29 mouse cellular contexts compared by ENCODE assay signal in genomic region chr11:105451553-105452135, GRCm38 (mm10). TPM values are rescaled to one million over a fixed set of nuclear protein-coding genes. Genes with fewer than 3 reads are reported as not detected.
A peak's percentile ranks its signal among the peaks of the same experiment; 100 is the strongest.
DNase-seq lines count a peak whose midpoint lies in the region; ATAC-seq lines count a peak whose summit lies in the region.
"Had no signal": no experiment of that assay in that cellular context is flagged by ENCODE, and none has a peak within 500 bp of the region (broad histone marks: within the 10 kb centered on the region; RNA-seq: fewer than 3 reads in every experiment).

No protein-coding gene starts in this region.

- peaks cover 7% of the 10 kb centered on the region for H3K4me1 ChIP-seq in neural tube, embryonic 15.5 days
- peaks cover 9% of the 10 kb centered on the region; the same call in 1 of the 2 replicates for H3K4me1 ChIP-seq in intestine, embryonic 15.5 days (replicated peaks)
- peaks cover 9% of the 10 kb centered on the region; the same call in 1 of the 2 replicates for H3K4me1 ChIP-seq in neural tube, embryonic 11.5 days (ENCODE audit: control insufficient read depth, insufficient read depth, low read length)
- peaks cover 27% of the 10 kb centered on the region for H3K4me1 ChIP-seq in kidney, embryonic 15.5 days

- no peaks in the 10 kb centered on the region for H3K9me3 ChIP-seq in neural tube, embryonic 15.5 days (replicated peaks)
- no peaks in the 10 kb centered on the region for H3K9me3 ChIP-seq in intestine, embryonic 15.5 days
- H3K9me3 ChIP-seq in neural tube, embryonic 11.5 days (ENCODE audit: control insufficient read depth, low read length), result no peaks in the 10 kb centered on the region
- no peaks in the 10 kb centered on the region for H3K9me3 ChIP-seq in kidney, embryonic 15.5 days (replicated peaks)
- H3K9me3 ChIP-seq: midbrain, embryonic 13.5 days; stomach, embryonic 15.5 days had no signal

- no peaks in the 10 kb centered on the region for H3K36me3 ChIP-seq in neural tube, embryonic 15.5 days
- H3K36me3 ChIP-seq in intestine, embryonic 15.5 days, result no peaks in the 10 kb centered on the region
- no peaks in the 10 kb centered on the region for H3K36me3 ChIP-seq in neural tube, embryonic 11.5 days (ENCODE audit: control insufficient read depth, insufficient read depth, low read length)
- no peaks in the 10 kb centered on the region for H3K36me3 ChIP-seq in kidney, embryonic 15.5 days
- H3K36me3 ChIP-seq: midbrain, embryonic 13.5 days; stomach, embryonic 15.5 days had no signal

- H3K27ac ChIP-seq in neural tube, embryonic 15.5 days (replicated peaks), result no peak overlapping the region
- no peak overlapping the region for H3K27ac ChIP-seq in intestine, embryonic 15.5 days
- H3K27ac ChIP-seq in neural tube, embryonic 11.5 days (ENCODE audit: low read depth, low read length), result 0 out of 2 replicates have a peak overlapping the region, but pooled peaks have one; percentile 29
- H3K27ac ChIP-seq in kidney, embryonic 15.5 days, result no peak overlapping the region
- H3K27ac ChIP-seq: liver, embryonic 14.5 days; midbrain, embryonic 13.5 days; stomach, embryonic 15.5 days had no signal

- no peaks in the 10 kb centered on the region; the same call in 1 of the 2 replicates for H3K27me3 ChIP-seq in neural tube, embryonic 15.5 days (replicated peaks)
- H3K27me3 ChIP-seq in intestine, embryonic 15.5 days (replicated peaks), result no peaks in the 10 kb centered on the region
- H3K27me3 ChIP-seq in neural tube, embryonic 11.5 days (ENCODE audit: control insufficient read depth, insufficient read depth, low read length), result no peaks in the 10 kb centered on the region
- 0 out of 2 replicates have a peak, but pooled peaks cover 6% of the 10 kb centered on the region for H3K27me3 ChIP-seq in kidney, embryonic 15.5 days
- H3K27me3 ChIP-seq: midbrain, embryonic 13.5 days had no signal

- 23% methylated on average over 7 of the region's 7 CpGs for WGBS in neural tube, embryonic 15.5 days
- WGBS in intestine, embryonic 15.5 days, result 45% methylated on average over 7 of the region's 7 CpGs
- 22% methylated on average over 7 of the region's 7 CpGs for WGBS in neural tube, embryonic 11.5 days
- 48% methylated on average over 7 of the region's 7 CpGs for WGBS in kidney, embryonic 15.5 days

- DNase-seq in heart, adult 11 months, result peak; percentile 76
- DNase-seq in heart, postnatal 4 days, result no peak
- peak; percentile 35 for DNase-seq in neural tube, embryonic 10.5 days (ENCODE audit: extremely low spot score, low spot score)
- peak; percentile 34 for DNase-seq in neural tube, embryonic 11.5 days (ENCODE audit: low spot score)
- no peak for DNase-seq in adrenal gland, adult 8-10 months
- DNase-seq: adrenal gland, postnatal 36 days; cerebellum, adult 18-20 months; cerebellum, postnatal 10 days; gastrocnemius, postnatal 10 days; heart, postnatal 36 days; kidney, adult 9 months; kidney, postnatal 14 days; layer of hippocampus, adult 9-11 months; liver; lung, embryonic 14.5 days; right cerebral cortex, postnatal 25 days had no signal

- no peak overlapping the region for H3K9ac ChIP-seq in neural tube, embryonic 15.5 days (replicated peaks)
- no peak overlapping the region for H3K9ac ChIP-seq in intestine, embryonic 15.5 days
- H3K9ac ChIP-seq in neural tube, embryonic 11.5 days (ENCODE audit: low read length), result no peak overlapping the region
- no peak overlapping the region for H3K9ac ChIP-seq in kidney, embryonic 15.5 days
- H3K9ac ChIP-seq: liver, embryonic 14.5 days; lung, embryonic 14.5 days; midbrain, embryonic 13.5 days; stomach, embryonic 15.5 days had no signal

- no peak overlapping the region for H3K4me3 ChIP-seq in neural tube, embryonic 15.5 days (replicated peaks)
- no peak overlapping the region for H3K4me3 ChIP-seq in intestine, embryonic 15.5 days (replicated peaks)
- no peak overlapping the region for H3K4me3 ChIP-seq in neural tube, embryonic 11.5 days (ENCODE audit: low read depth, low read length)
- H3K4me3 ChIP-seq in kidney, embryonic 15.5 days (replicated peaks), result no peak overlapping the region
- H3K4me3 ChIP-seq: erythroblast, embryonic 14.5 days; midbrain, embryonic 13.5 days; stomach, embryonic 15.5 days had no signal

- ATAC-seq in neural tube, embryonic 15.5 days (ENCODE audit: low FRiP score), result no peak
- ATAC-seq in intestine, embryonic 15.5 days, result peak; percentile 17; the same call in 1 of the 2 replicates
- ATAC-seq in neural tube, embryonic 11.5 days (ENCODE audit: insufficient read depth, low FRiP score, low TSS enrichment), result peak; percentile 50
- ATAC-seq in kidney, embryonic 15.5 days (replicated peaks; ENCODE audit: low FRiP score), result no peak
- ATAC-seq: CD4-positive, CD25-positive, alpha-beta regulatory T cell, adult 4 months; midbrain, embryonic 13.5 days had no signal

- no peak overlapping the region for H3K4me2 ChIP-seq in neural tube, embryonic 15.5 days
- H3K4me2 ChIP-seq in intestine, embryonic 15.5 days (replicated peaks), result no peak overlapping the region
- no peak overlapping the region for H3K4me2 ChIP-seq in neural tube, embryonic 11.5 days (ENCODE audit: low read depth)
- H3K4me2 ChIP-seq in kidney, embryonic 15.5 days, result no peak overlapping the region
- H3K4me2 ChIP-seq: heart, embryonic 11.5 days; lung, embryonic 14.5 days; midbrain, embryonic 13.5 days; stomach, embryonic 15.5 days had no signal

RNA-seq across cellular contexts. Expression of gene March10, which starts 4.9 kb away (rescaled TPM):
- under 1 TPM in 1 of 2 experiments, not detected in 1; 0.09 TPM for total RNA-seq in heart, postnatal 4 days (2021)
- 0.38 and 0.73 TPM in 2 replicates for polyA plus RNA-seq in neural tube, embryonic 15.5 days (2015; fragmentation: Nextera tagmentation; extraction: Ambion mirVana)
- not detected in 2 replicates for polyA plus RNA-seq in intestine, embryonic 15.5 days (2015; fragmentation: Nextera tagmentation; extraction: Ambion mirVana)
- not detected in 2 replicates for polyA plus RNA-seq in neural tube, embryonic 11.5 days (2014; fragmentation: Nextera tagmentation; extraction: Ambion mirVana)
- 0.05 and 0.06 TPM in 2 replicates for polyA plus RNA-seq in kidney, embryonic 15.5 days (2015; fragmentation: Nextera tagmentation; extraction: Ambion mirVana)
- total RNA-seq in adrenal gland, adult 8-10 months (2022), result not detected
- total RNA-seq: adrenal gland, adult 18-20 months; adrenal gland, postnatal 36 days; gastrocnemius, postnatal 10 days; heart, postnatal 36 days; megakaryocyte, adult 5-6 weeks had no signal
- polyA plus RNA-seq: CD4-positive, CD25-positive, alpha-beta regulatory T cell, adult 4 months; erythroblast, embryonic 14.5 days; forebrain, embryonic 11.5 days; limb, embryonic 11.5 days; liver, embryonic 14.5 days; lung, embryonic 14.5 days; stomach, embryonic 15.5 days had no signal

Comparison
In these comparisons a context has a peak if more than half of its experiments do, and no peak if none do; other contexts are left out.
1. DNase-seq: peak in heart, adult 11 months (single experiment), neural tube, embryonic 10.5 days (single experiment) and neural tube, embryonic 11.5 days (single experiment); none in heart, postnatal 4 days (single experiment) and adrenal gland, adult 8-10 months (single experiment).
2. ATAC-seq: peak in intestine, embryonic 15.5 days (single experiment) and neural tube, embryonic 11.5 days (single experiment); none in neural tube, embryonic 15.5 days (single experiment) and kidney, embryonic 15.5 days (single experiment).